Mouse (Mus musculus) layer of hippocampus, postnatal 14 days (tissue): Measurements from ENCODE around the gene Xpnpep2. TPM values are rescaled to one million over a fixed set of nuclear protein-coding genes. Genes with fewer than 3 reads are reported as not detected.
A peak's percentile ranks its signal among the peaks of the same experiment; 100 is the strongest.

Source experiments
- DNase-seq, 2 experiments: peaks; one replicate each; pipeline ENCODE4 v3.0.0; 2021 to 2022; ENCODE audit warnings: low spot score in 2 of 2, mixed read lengths in 1 of 2
- long read RNA-seq, 2 experiments: library from polyadenylated mRNA; stranded (forward); transcript quantifications; one replicate each; pipeline ENCODE4 v2.0.0; 2021
- total RNA-seq, 2 experiments: library from RNA; stranded (reverse); gene quantifications; 2 replicates each; pipeline ENCODE4 v1.2.3; 2021

Gene Xpnpep2
- under 1 TPM; 0.43 to 0.83 TPM for total RNA-seq
- long read RNA-seq, experiment 1, partial matches to known transcripts = 0 of 1 reads
- long read RNA-seq, experiment 1, other reads (novel, unspliced or antisense) = 0 of 1 reads
- long read RNA-seq, experiment 2 = 0 reads

- no peak for DNase-seq
Measured at GRCm38 (mm10) chrX:48108394-48109315, at the start of gene Xpnpep2. Gene Xpnpep2 (plus strand): TSS chrX:48108725.

GRCm38 (mm10) chrX:48062481-48062880, 46.0 kb upstream of the Xpnpep2 start:
- DNase-seq = no peak

GRCm38 (mm10) chrX:48064166-48064853, 44.2 kb upstream of the Xpnpep2 start:
- DNase-seq = no peak

- DNase-seq = no peak
Measured at GRCm38 (mm10) chrX:48066891-48067290, 41.6 kb upstream of the Xpnpep2 start.

GRCm38 (mm10) chrX:48071961-48072360, 36.6 kb upstream of the Xpnpep2 start:
- no peak for DNase-seq

- no peak for DNase-seq
Measured at GRCm38 (mm10) chrX:48072401-48072800, 36.1 kb upstream of the Xpnpep2 start.

GRCm38 (mm10) chrX:48074691-48075090, 33.8 kb upstream of the Xpnpep2 start:
- DNase-seq = no peak

GRCm38 (mm10) chrX:48076806-48077425, 31.6 kb upstream of the Xpnpep2 start:
- peak in 1 of 2 experiments; percentile 12 for DNase-seq

- DNase-seq = no peak
Measured at GRCm38 (mm10) chrX:48082364-48082763, 26.2 kb upstream of the Xpnpep2 start.

GRCm38 (mm10) chrX:48092129-48092528, 16.4 kb upstream of the Xpnpep2 start:
- no peak for DNase-seq

- no peak for DNase-seq
Measured at GRCm38 (mm10) chrX:48093555-48093954, 15.0 kb upstream of the Xpnpep2 start.

GRCm38 (mm10) chrX:48094658-48095057, 13.9 kb upstream of the Xpnpep2 start:
- no peak for DNase-seq

- no peak for DNase-seq
Measured at GRCm38 (mm10) chrX:48096580-48096979, 11.9 kb upstream of the Xpnpep2 start.

GRCm38 (mm10) chrX:48098470-48099129, 9.9 kb upstream of the Xpnpep2 start:
- no peak for DNase-seq

GRCm38 (mm10) chrX:48099871-48100270, 8.7 kb upstream of the Xpnpep2 start:
- no peak for DNase-seq

GRCm38 (mm10) chrX:48103256-48103655, 5.3 kb upstream of the Xpnpep2 start:
- no peak for DNase-seq

GRCm38 (mm10) chrX:48104736-48105441, 3.6 kb upstream of the Xpnpep2 start:
- DNase-seq = peak in 1 of 2 experiments; percentile 16

GRCm38 (mm10) chrX:48106226-48106625, 2.3 kb upstream of the Xpnpep2 start:
- DNase-seq = no peak

- no peak for DNase-seq
Measured at GRCm38 (mm10) chrX:48109316-48109655, 761 bp downstream of the Xpnpep2 start.

GRCm38 (mm10) chrX:48119294-48119693, 10.8 kb downstream of the Xpnpep2 start:
- DNase-seq = no peak
